Mouse (Mus musculus) gastrocnemius, postnatal 4 days (tissue): ENCODE measurements around the gene Sipa1. TPM values are rescaled to one million over a fixed set of nuclear protein-coding genes. Genes with fewer than 3 reads are reported as not detected.

ENCODE experiments used
- DNase-seq, 2 experiments: peaks; one replicate each; pipeline ENCODE4 v3.0.0; 2021 to 2022; ENCODE audit warnings: low spot score in 2 of 2, mixed read lengths in 2 of 2
- microRNA-seq: library from miRNA; unstranded; fragments of <30 nt; microRNA quantifications from one replicate; pipeline ENCODE4 v1.2.0, GENCODE M21; 2021
- total RNA-seq, 2 experiments: library from RNA; stranded (reverse); gene quantifications; 2 replicates each; pipeline ENCODE4 v1.2.3; 2021

Sipa1 gene
- total RNA-seq, 2 experiments from 2014 or later = 47.7 to 52.2 TPM

DNA sequence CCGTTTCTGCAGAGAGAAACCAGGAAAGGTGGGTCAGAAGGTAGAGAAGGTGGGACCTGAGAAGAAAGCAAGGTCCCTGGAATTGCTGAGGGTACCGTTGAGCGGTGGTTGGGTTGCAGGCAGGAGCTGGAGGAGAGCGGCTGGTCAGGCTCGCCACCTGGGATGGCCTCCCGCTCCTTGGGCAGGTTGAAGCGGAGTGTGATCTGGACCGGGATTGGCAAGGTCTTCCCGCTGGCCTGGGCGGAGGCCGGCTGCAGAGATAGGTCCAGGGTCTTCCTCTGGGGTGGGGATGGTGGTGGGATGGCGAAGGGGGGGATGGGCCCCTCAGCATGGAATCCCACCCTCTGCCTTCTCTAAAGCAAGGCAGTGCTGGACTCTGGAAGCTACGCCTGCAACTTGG, 54.8 kb downstream of the Sipa1 start:
- DNase-seq = peak in 1 of 2 experiments; percentile 14

DNA sequence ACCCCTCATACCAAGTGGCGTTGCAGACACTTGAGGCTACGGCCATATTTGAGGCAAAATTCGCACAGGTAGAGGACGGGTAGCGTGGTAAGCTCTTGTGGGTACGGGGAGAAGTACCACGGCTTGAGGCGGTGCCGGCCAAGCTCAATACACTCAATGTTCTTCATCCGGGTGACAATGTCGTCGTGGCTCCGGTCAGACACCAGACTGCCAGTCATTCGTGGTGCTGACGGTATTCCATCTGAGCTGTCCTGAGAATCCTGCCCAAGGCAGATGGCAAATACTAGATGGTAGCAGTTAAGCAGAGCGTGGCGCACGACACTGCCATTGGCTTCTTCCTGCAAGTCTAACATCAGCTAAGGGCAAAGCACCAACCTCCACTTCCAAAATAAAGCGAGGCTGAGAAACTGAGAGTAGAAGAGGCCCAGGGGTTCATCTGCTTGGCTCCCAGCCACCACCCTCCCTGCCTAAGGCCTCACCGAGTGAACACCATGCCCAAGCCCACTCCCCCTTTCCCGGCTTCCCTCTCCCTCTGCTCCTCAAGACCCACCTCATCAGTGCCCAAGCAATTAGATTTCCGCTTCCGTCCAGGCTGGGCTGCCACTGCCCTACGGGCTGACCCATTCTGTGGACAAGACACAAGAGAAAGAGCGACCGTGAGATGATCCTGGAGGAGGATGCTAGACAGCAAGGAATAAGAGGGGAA, 55.6 kb downstream of the Sipa1 start:
- no peak for DNase-seq

DNA sequence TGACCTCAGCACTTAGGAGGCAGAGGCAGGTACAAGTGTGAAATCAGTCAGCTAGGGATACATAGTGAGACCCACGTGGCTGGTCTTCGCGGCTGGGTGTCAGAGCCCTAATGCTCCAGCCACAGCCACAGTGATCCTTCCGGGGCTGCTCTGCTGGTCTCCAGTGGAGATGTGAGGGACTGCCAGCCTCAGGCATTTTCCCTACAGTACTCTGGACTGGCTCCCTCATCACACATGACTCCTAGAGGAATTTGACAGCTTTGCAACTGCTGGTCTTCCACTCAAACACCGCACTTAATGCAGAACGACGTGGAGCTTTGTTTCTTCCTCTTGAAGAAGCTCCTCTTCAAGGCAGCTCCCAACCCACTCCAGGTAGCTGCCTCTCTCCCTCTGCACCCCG, 57.3 kb downstream of the Sipa1 start:
- DNase-seq = no peak

DNA sequence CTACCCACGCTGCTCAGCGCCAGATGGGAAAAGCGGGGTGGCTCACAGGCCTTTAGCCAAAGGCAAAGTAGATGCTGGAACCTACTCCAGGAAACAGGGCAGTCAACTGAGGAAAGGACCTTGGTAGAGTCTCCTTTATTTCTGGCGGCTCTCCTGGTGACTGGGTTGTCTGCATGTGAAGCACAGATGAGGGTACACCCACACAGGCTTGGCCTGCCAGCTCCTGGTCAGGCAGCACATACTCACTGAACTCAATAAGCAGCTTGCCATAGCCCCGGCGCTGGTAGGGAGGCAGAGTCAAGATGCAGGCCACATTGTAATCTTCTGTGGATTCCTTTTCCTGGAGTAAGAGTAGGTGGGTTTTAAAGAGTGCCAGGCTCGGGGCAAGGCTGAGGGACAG, 58.4 kb downstream of the Sipa1 start:
- no peak for DNase-seq

DNA sequence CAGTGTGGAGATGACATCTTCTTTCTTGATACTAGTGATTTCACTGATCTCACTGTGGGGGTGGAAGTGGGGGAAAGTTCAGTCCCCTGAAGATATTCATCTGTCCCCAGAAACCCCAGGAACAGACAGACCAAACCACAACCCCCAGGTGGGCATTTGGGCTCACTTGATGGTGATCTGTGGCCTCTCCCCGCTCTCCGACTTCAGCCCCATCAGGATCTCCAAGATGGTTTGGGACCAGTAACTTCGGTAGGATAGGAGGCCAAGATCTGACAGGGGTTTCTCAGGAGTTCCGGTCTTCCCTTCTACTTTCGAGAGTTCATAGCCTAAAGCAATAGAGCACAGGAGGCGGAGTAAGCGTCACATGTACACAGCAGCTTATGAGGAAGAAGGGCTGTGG, 59.8 kb downstream of the Sipa1 start:
- no peak for DNase-seq

DNA sequence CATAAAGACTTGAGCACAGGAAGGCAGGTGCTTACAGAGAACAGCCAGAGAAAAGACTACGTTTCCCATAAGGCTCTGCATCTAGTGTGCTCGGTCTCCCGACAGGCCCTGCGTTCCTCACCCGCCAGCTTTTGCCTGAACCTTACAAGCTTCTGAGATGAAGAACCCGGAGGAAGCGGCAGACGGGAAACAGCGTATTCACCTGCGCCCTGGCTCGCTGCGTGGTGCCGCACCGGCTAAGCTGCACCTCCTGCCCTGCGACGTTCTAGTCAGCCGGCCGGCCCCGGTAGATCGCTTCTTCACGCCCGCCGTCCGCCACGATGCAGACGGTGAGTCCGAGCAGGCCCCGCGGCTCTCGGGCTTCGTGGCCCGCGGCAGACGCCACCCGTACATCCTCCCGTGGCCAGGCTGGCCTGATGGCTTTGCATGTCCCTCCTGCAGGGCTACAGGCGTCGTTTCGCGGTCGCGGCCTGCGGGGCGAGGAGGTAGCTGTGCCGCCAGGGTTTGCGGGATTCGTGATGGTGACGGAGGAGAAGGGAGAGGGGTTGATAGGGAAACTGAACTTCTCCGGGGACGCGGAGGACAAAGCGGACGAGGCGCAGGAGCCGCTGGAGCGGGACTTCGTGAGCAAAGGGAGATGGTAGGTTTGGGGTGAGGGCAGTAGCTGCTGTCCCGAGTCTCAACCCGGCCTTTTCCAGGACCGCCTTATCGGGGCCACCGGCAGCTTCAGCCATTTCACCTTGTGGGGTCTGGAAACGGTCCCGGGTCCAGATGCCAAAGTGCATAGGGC, 61.6 kb downstream of the Sipa1 start, which contains the start of gene Rnaseh2c:
Gene Rnaseh2c, plus strand, starts transcription at position 122 of the 790 bp plus-strand sequence.
- DNase-seq = peak; percentile 31 to 64

Small RNA genes lying within 50 kb of the gene (microRNA-seq; reads per million reads assigned to microRNA genes)
- gene Mir6987 = not detected

Other genes starting within 250 kb of the Sipa1 start
- 100 to 1,000 TPM; 344 to 358 TPM for gene Drap1, start 238.7 kb downstream of the Sipa1 start, total RNA-seq
- 10 to 100 TPM; 52.0 to 55.7 TPM for gene AI837181, start 238.6 kb downstream of the Sipa1 start, total RNA-seq
- gene Fosl1, start 216.2 kb downstream of the Sipa1 start, total RNA-seq = not detected
- 1 to 10 TPM; 8.0 to 8.4 TPM for gene Ccdc85b, start 205.8 kb downstream of the Sipa1 start, total RNA-seq
- 10 to 100 TPM; 62.3 to 71.1 TPM for gene Fibp, start 203.1 kb downstream of the Sipa1 start, total RNA-seq
- under 1 TPM in 1 of 2 experiments, not detected in 1; 0.16 TPM for gene Ctsw, start 195.2 kb downstream of the Sipa1 start, total RNA-seq
- gene Efemp2, start 189.8 kb downstream of the Sipa1 start, total RNA-seq = 10 to 100 TPM; 57.2 to 68.1 TPM
- gene Mus81, start 175.3 kb downstream of the Sipa1 start, total RNA-seq = 10 to 100 TPM; 28.9 to 30.9 TPM
- 100 to 1,000 TPM; 557 to 593 TPM for gene Cfl1, start 173.3 kb downstream of the Sipa1 start, total RNA-seq
- gene 1700020D05Rik, start 159.9 kb downstream of the Sipa1 start, total RNA-seq = 1 to 10 TPM; 1.3 to 1.8 TPM
- gene Snx32, start 153.2 kb downstream of the Sipa1 start, total RNA-seq = 1 to 10 TPM; 8.4 to 9.3 TPM
- gene Ovol1, start 103.1 kb downstream of the Sipa1 start, total RNA-seq = not detected
- 1 to 10 TPM; 3.1 to 3.2 TPM for gene Ap5b1, start 95.7 kb downstream of the Sipa1 start, total RNA-seq
- 10 to 100 TPM; 55.2 to 67.2 TPM for gene Rnaseh2c, start 61.8 kb downstream of the Sipa1 start, total RNA-seq
- gene Kat5, start 53.5 kb downstream of the Sipa1 start, total RNA-seq = 10 to 100 TPM; 50.1 to 54.4 TPM
- gene Rela, start 26.2 kb downstream of the Sipa1 start, total RNA-seq = 10 to 100 TPM; 35.9 to 39.1 TPM
- gene Map3k11, start 25.0 kb upstream of the Sipa1 start, total RNA-seq = 10 to 100 TPM; 29.7 to 30.2 TPM
- 10 to 100 TPM; 37.1 to 40.5 TPM for gene Pcnx3, start 25.2 kb upstream of the Sipa1 start, total RNA-seq
- gene Kcnk7, start 40.7 kb upstream of the Sipa1 start, total RNA-seq = not detected
- gene Ehbp1l1, start 62.6 kb upstream of the Sipa1 start, total RNA-seq = 100 to 1,000 TPM; 250 to 260 TPM
- gene Fam89b, start 65.9 kb upstream of the Sipa1 start, total RNA-seq = 10 to 100 TPM; 58.8 to 59.1 TPM
- gene Ltbp3, start 77.2 kb upstream of the Sipa1 start, total RNA-seq = 100 to 1,000 TPM; 116 to 137 TPM
- 10 to 100 TPM; 71.7 to 75.6 TPM for gene Scyl1, start 107.7 kb upstream of the Sipa1 start, total RNA-seq
- gene Frmd8, start 211.6 kb upstream of the Sipa1 start, total RNA-seq = 10 to 100 TPM; 16.2 to 16.7 TPM
- gene Slc25a45, start 214.1 kb upstream of the Sipa1 start, total RNA-seq = 1 to 10 TPM; 3.7 to 3.8 TPM
- gene Tigd3, start 230.4 kb upstream of the Sipa1 start, total RNA-seq = 1 to 10 TPM; 1.5 to 2.6 TPM
- 100 to 1,000 TPM in 1 of 2 experiments, 10 to 100 TPM in 1; 97.8 to 121 TPM for gene Dpf2, start 249.3 kb upstream of the Sipa1 start, total RNA-seq